Mouse (Mus musculus) midbrain, embryonic 16.5 days (tissue): ENCODE data around the gene Ttll2. TPM values are rescaled to one million over a fixed set of nuclear protein-coding genes. Genes with fewer than 3 reads are reported as not detected.
"Not testable (repeated sequence)": the region's sequence is repeated elsewhere in the genome, so short reads cannot be mapped to it uniquely, and the experiment has no call there.

Experiments used
- ATAC-seq: fragments of 200-750 bp; cut with Nextera tagmentation; 2 replicates; pipeline ENCODE4 v1.8.0; 2017; ENCODE audit warnings: moderate TSS enrichment
- H3K27ac ChIP-seq: fragments of 300-500 bp; sonication (generic); 2 replicates; pipeline ENCODE4 v1.5.1; 2014; ENCODE audit warnings: mild to moderate bottlenecking, low read length, mixed read lengths
- H3K27me3 ChIP-seq: fragments of 300-500 bp; sonication (generic); 2 replicates; pipeline ENCODE4 v1.6.1; 2014; ENCODE audit warnings: low read depth, low read length, mixed read lengths; ENCODE audit not compliant: control insufficient read depth, insufficient read depth
- H3K36me3 ChIP-seq: fragments of 300-500 bp; sonication (generic); 2 replicates; pipeline ENCODE4 v1.6.1; 2014; ENCODE audit warnings: mild to moderate bottlenecking, low read length, moderate library complexity, mixed read lengths; ENCODE audit not compliant: control insufficient read depth, insufficient read depth
- H3K4me1 ChIP-seq: fragments of 300-500 bp; sonication (generic); 2 replicates; pipeline ENCODE4 v1.6.1; 2014; ENCODE audit warnings: mild to moderate bottlenecking, low read length, mixed read lengths; ENCODE audit not compliant: control insufficient read depth, insufficient read depth
- H3K4me2 ChIP-seq: fragments of 300-500 bp; sonication (generic); 2 replicates; pipeline ENCODE4 v1.6.1; 2014; ENCODE audit warnings: mild to moderate bottlenecking, low read length, mixed read lengths
- H3K4me3 ChIP-seq: fragments of 300-500 bp; sonication (generic); 2 replicates; pipeline ENCODE4 v1.5.1; 2014; ENCODE audit warnings: low read depth, mild to moderate bottlenecking, low read length, moderate library complexity, mixed read lengths
- H3K9ac ChIP-seq: fragments of 300-500 bp; sonication (generic); 2 replicates; pipeline ENCODE4 v1.6.1; 2014; ENCODE audit warnings: low read depth, low read length, mixed read lengths
- H3K9me3 ChIP-seq: fragments of 300-500 bp; sonication (generic); replicated peaks from 2 replicates; pipeline ENCODE4 v1.6.1; 2014; ENCODE audit warnings: mild to moderate bottlenecking, low read length, mixed read lengths; ENCODE audit not compliant: control insufficient read depth, poor library complexity, severe bottlenecking
- WGBS: fragments of 180-500 bp; shearing (Covaris S2); extraction: QIAGEN DNeasy Blood & Tissue Kit; methylation state at CpG from one replicate; pipeline ENCODE4 v1.1.7; 2014; 5-methylcytosine and 5-hydroxymethylcytosine counted together
- polyA plus RNA-seq: library from polyadenylated mRNA; unstranded; fragments of >200 nt; fragmentation: Nextera tagmentation; extraction: Ambion mirVana; gene quantifications from 2 replicates; pipeline ENCODE4 v1.2.1, GENCODE M21; 2015

The Ttll2 gene
- polyA plus RNA-seq: not detected in 2 replicates

DNA sequence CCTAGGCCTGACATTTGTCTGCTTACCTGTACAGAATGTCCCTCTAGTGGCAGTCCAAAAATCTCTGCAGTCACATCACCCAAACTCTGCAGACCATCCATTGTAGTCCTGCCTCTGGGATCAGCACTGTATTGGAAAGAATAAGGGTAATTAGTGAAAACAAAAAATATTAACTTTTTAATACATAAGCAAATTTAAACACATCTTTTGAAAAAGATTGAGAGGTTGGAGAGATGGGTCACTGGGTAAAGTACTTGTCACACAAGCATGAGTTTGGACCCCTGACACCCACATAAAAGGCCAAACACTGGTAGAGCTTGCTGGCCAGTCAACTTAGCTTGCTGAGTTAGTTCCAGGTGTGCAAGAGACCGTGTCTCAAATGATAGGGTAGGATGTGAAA lies at the start of gene Ttll2:
Gene Ttll2, minus strand, starts transcription at position 101 of the 400 bp plus-strand sequence.
- not testable (repeated sequence) for H3K4me2 ChIP-seq, H3K36me3 ChIP-seq, H3K4me1 ChIP-seq, H3K27ac ChIP-seq, ATAC-seq, H3K4me3 ChIP-seq, H3K9ac ChIP-seq, H3K27me3 ChIP-seq, H3K9me3 ChIP-seq
- WGBS: 86% methylated on average over 1 of the region's 1 CpGs

- WGBS: 79% methylated on average over 6 of the region's 6 CpGs
- H3K4me2 ChIP-seq, H3K9ac ChIP-seq, ATAC-seq, H3K4me3 ChIP-seq, H3K27me3 ChIP-seq, H3K27ac ChIP-seq, H3K4me1 ChIP-seq, H3K9me3 ChIP-seq, H3K36me3 ChIP-seq: not testable (repeated sequence)
Measured at GRCm38 (mm10) chr17:7399770-7400169, 47.3 kb upstream of the Ttll2 start.

DNA sequence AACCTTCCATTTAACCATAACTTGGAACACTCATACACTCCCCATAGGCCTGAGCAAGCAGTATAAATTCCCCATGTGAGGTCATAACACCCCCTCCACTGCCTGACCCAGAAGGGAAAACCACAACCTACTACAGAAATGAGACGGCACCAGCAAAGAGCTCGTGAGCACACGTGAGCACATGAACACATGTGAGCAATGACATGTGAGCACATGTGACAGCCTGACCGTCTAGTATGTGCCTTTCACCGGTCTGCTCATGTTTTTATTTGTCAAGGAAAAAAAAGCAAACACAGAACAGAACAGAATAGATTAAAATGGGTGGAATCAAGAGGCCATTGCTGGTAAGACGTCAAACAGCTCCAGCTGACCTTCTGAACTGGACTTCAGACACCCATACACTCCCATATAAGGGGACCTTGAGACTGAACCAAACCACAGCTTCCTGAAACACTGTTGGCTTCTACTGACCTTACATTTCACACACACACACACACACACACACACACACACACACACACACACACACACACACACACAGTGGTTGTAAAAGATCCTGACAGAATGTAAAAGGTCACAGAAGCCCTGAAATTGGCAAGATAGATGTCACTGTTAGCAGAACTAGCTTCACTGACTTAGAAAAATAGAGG lies 45.8 kb upstream of the Ttll2 start:
- WGBS: 89% methylated on average over 6 of the region's 6 CpGs
- not testable (repeated sequence) for H3K4me3 ChIP-seq, H3K27ac ChIP-seq

DNA sequence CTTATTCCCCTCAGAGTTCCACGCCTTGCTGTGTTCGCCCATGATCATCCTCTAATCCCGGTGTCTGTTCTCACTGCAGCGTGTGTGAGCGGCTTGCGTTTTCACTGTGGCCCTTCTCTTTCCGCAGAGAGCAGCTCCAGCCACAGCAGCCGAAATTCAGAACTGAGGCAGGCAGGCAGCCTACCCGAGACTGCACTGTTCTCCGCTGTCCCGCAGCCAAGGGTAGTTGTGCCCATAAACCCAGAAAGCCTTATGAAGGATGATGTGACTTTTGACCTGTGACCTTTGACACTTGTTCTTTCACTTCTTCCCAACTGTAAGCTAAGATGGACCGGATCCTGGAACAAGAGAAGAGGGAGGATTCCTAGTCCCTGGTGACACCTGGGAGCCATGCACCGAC lies 44.6 kb upstream of the Ttll2 start:
- not testable (repeated sequence) for H3K4me1 ChIP-seq, H3K27me3 ChIP-seq, ATAC-seq, H3K36me3 ChIP-seq, H3K4me2 ChIP-seq, H3K9me3 ChIP-seq, H3K27ac ChIP-seq, H3K4me3 ChIP-seq, H3K9ac ChIP-seq
- 91% methylated on average over 11 of the region's 13 CpGs for WGBS

More for the DNA sequence above, 45.8 kb upstream of the Ttll2 start:
- not testable (repeated sequence) for H3K9ac ChIP-seq, H3K27me3 ChIP-seq, H3K4me2 ChIP-seq, H3K9me3 ChIP-seq, ATAC-seq, H3K4me1 ChIP-seq, H3K36me3 ChIP-seq

GRCm38 (mm10) chr17:7396288-7396687 lies 43.8 kb upstream of the Ttll2 start:
- not testable (repeated sequence) for H3K9ac ChIP-seq, H3K36me3 ChIP-seq, H3K4me1 ChIP-seq, H3K27ac ChIP-seq, ATAC-seq, H3K9me3 ChIP-seq, H3K27me3 ChIP-seq, H3K4me2 ChIP-seq, H3K4me3 ChIP-seq
- WGBS: no CpG with 5 or more reads among the region's 2 CpGs

DNA sequence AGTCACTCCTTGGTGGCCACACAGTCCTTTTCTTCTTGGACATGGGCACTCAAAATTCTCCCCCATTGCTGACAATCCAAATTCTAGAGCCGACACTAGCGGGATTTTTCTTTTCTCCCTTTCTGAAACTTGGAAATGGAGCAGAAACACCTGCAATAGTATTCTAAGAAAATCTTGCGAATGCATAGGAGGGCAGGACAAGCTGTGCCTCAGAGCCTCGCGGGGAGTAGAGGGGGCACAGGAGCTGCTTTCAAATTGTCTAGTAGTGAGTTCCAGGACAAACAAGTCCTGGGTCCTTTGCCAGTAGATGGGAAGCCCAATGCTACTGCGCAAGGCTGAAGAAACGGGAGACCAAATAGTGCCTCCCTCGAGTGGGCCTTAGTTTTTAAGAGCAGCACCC lies 43.2 kb upstream of the Ttll2 start:
- not testable (repeated sequence) for H3K27me3 ChIP-seq, H3K4me3 ChIP-seq, H3K9ac ChIP-seq, H3K4me2 ChIP-seq, ATAC-seq, H3K4me1 ChIP-seq, H3K27ac ChIP-seq, H3K36me3 ChIP-seq, H3K9me3 ChIP-seq
- WGBS: 96% methylated on average over 6 of the region's 8 CpGs

DNA sequence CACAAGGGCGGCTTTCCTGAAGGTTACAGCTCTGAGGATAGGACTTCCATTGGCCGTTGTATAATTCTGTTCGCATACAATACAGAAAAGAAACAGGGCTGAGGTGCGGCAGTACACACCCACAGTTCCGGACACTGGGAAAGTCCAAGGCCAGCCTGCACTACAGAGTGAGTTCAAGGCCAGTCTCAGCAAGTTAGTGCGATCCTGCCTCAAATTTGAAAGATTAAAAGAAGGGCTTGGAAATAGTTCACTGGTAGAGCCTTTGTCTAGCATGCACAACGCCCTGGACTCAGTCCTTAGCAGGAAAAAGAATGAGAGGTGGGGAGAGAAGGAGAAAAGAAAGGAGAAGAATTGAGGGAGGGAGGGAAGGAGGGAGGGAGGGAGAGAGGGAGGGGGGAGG lies 42.6 kb upstream of the Ttll2 start:
- H3K9me3 ChIP-seq, ATAC-seq, H3K4me1 ChIP-seq, H3K27me3 ChIP-seq, H3K4me2 ChIP-seq, H3K9ac ChIP-seq, H3K4me3 ChIP-seq, H3K36me3 ChIP-seq, H3K27ac ChIP-seq: not testable (repeated sequence)
- 85% methylated on average over 7 of the region's 7 CpGs for WGBS

DNA sequence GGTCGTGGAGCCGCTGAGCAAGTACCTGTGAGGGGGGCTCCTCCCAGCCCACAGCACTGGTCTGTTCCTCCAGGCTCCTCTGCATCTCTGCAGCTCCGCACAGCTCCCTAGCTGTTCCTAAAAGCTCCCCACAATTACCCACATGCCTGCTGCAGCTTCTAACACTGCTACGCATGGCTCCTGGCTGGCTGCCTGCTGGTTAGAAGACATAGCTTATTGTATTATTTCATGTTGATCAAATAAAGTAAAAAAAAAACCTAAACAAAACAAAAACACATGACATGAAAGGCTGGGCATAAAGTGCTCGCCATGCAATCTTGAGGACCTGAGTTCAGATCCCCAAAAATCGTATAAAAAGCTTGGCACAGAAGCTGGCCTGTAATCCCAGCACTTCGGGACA lies 37.4 kb upstream of the Ttll2 start:
- H3K27ac ChIP-seq, H3K4me3 ChIP-seq, H3K9ac ChIP-seq, H3K36me3 ChIP-seq, H3K27me3 ChIP-seq, H3K4me1 ChIP-seq, H3K4me2 ChIP-seq, H3K9me3 ChIP-seq, ATAC-seq: not testable (repeated sequence)
- WGBS: 76% methylated on average over 7 of the region's 7 CpGs

DNA sequence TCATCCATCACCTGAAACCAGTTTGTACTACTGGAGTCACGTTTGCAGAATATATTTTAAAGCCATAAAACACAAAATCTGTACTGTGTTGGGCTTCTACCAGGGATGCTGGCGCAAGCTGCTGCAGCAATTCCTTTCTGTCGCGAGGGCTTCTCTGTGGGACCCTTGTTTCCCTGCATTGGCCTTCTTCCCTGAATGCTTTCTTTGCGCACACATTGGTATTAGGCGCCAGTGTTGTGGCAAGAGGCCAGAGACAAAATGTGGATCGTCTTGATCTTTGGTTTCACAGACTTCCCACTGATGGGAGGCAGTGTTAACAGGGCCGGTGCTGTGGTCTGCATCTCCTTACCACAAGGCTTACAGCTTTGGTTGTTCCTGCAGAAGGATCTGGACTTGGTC lies 36.5 kb upstream of the Ttll2 start:
- H3K9ac ChIP-seq, ATAC-seq, H3K4me2 ChIP-seq, H3K27me3 ChIP-seq, H3K27ac ChIP-seq, H3K9me3 ChIP-seq, H3K4me3 ChIP-seq, H3K36me3 ChIP-seq, H3K4me1 ChIP-seq: not testable (repeated sequence)
- WGBS: 64% methylated on average over 6 of the region's 8 CpGs
